Mouse (Mus musculus) layer of hippocampus, adult 8-10 months (tissue): ENCODE data around the gene 3425401B19Rik. TPM values are rescaled to one million over a fixed set of nuclear protein-coding genes. Genes with fewer than 3 reads are reported as not detected.

Source experiments
- DNase-seq, 2 experiments: peaks; one replicate each; pipeline ENCODE4 v3.0.0; 2022; ENCODE audit warnings: low spot score in 2 of 2
- total RNA-seq, 4 experiments: library from RNA; stranded (reverse); gene quantifications; 2 replicates each; pipeline ENCODE4 v1.2.4; 2022

Gene 3425401B19Rik
- total RNA-seq: under 1 TPM; 0.14 to 0.70 (median 0.17) TPM

- no peak for DNase-seq
These were observed at the start of gene 3425401B19Rik for GRCm38 (mm10) chr14:32685124-32685826. Gene 3425401B19Rik, minus strand, starts transcription at chr14:32685293.

DNA sequence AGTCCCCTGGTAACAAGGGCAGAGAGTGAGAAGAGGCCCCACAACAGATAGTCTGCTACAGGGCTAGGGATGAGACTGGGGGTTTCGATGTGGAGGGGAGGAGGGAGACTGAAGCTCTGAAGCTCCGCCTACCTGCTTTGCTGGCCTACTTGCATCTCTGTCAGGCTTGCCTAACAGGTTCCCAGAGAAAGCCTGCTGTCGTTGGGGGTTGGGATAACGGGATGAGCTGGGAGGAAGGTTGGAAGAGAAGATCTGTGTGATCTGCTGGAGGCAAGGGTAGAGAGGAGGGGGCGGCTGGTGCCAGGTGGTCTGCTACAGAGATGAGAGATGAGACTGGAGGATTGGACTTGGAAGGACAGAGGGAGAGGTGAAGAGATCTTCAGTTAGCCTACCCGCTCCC, 47.9 kb upstream of the 3425401B19Rik start:
- no peak for DNase-seq

- no peak for DNase-seq
These were observed 41.8 kb upstream of the 3425401B19Rik start for GRCm38 (mm10) chr14:32726864-32727263.

DNA sequence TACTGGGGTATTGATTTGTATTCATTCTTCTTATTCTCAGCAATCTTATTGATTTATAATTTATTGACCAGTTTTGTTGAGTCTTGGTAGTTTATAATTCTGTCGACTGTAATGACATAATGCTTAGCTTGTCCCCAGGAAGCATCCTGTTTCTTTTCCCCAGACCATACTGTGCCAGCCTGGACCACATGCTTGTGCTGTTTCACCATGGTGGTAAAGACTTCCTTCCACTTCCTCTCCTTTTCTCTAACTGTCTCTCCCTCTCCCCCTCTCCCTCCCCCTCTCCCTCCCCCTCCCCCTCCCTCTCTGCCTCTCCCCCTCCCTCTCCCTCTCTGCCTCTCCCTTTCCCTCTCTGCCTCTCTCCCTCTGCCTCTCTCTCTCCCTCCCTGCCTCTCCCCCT, 36.4 kb upstream of the 3425401B19Rik start:
- DNase-seq: no peak

GRCm38 (mm10) chr14:32716763-32717439, 31.8 kb upstream of the 3425401B19Rik start:
- DNase-seq: no peak

DNA sequence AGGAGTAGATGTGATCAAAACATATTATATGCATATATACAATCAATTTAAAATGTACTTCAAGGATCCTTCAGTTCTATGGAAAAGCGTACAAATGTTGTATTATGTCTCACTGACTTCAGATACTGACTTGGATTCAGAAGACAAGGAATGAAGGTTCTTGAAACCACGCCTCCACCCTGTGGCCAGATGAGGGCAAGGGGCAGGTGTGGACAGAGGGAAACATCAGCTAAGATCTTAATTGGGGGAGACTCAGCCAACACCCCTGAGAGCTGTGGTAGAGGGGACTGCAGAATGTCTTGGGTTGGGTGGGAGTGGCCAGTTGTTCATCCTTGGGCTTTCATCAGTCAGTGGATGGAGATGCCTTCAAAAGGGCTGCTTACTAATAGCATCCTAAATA, 30.4 kb upstream of the 3425401B19Rik start:
- DNase-seq: no peak

- DNase-seq: no peak
These were observed 30.0 kb upstream of the 3425401B19Rik start for GRCm38 (mm10) chr14:32715076-32715475.

DNA sequence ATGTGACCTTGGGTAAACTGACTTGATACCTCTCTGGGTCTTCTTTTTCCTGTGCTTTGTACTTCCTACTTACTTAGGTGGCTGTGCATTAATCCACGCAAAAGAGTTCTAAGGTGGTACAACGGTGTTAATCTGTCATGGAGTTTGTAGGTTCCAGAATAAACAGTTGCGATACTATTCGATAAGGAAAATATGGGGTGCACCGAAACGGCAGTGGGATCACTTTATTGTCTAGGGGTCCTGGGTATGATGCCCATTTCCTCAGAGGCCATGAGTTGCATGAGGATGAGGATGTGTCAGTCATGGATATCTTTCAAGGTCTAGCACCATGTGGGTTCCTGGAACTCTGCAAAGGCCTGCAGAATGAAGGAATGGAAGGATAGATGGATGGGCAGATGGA, 24.8 kb upstream of the 3425401B19Rik start:
- no peak for DNase-seq

DNA sequence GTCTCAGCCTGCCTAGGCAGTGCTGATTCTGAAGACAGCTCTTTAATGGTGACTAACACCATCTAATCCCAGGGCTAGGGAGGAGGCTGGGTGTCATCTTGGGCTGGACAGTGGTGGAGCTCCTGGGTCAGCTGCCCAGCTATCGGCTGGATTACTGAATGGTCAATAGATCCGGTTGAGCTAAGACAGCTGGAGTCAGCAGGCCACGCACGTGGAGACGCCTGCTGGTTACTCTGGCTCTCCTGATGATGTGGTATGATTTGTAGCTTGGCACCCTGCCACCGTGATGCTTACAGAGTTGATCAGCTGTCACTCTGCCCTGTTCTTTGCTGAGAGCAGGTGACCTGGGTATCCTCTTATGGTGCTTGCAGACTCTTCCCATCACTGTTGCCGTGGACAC, 23.7 kb upstream of the 3425401B19Rik start:
- DNase-seq: no peak

- DNase-seq: no peak
These were observed 22.8 kb upstream of the 3425401B19Rik start for GRCm38 (mm10) chr14:32707938-32708337.

- DNase-seq: no peak
These were observed 15.9 kb upstream of the 3425401B19Rik start for GRCm38 (mm10) chr14:32700972-32701371.

DNA sequence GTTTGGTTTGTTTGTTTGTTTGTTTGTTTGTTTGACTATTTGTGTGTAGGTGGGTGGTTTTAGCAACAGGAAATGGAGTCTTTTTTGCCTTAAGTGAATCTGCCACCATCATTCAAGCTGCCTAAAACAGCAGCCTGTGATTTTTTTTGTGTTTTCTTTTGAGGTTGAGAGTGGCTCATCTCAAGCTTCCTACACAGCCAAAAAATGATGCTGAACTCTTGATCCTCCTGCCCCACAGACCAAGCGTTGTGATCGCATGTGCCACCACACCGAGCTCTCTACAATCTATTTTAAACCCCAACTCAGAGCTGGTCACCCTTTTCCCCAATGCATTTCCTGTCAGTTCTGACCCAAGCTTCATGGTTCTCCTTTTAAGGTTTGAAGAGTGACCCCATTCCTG, 13.5 kb upstream of the 3425401B19Rik start:
- DNase-seq: no peak

DNA sequence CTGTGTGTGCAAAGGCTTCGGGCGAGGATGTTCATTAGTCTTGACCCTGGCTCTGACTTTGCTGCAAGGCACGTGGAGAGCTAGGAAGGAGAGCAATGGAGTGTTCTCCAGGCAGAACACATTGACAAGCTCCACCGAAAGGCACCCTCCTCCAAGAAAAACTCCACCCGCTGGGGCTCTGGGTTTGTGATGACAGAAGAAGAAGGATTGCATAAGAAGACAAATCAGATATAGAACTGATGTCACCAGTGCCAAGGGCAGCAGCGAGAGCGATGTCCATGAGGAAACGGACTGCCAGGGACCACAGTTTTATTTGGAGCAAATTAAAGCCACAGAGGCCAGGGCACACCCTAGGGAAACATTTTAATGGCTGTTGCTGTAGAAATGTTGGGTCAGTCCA, 12.7 kb upstream of the 3425401B19Rik start:
- DNase-seq: no peak

- no peak for DNase-seq
These were observed 11.3 kb upstream of the 3425401B19Rik start for GRCm38 (mm10) chr14:32696344-32696743.

DNA sequence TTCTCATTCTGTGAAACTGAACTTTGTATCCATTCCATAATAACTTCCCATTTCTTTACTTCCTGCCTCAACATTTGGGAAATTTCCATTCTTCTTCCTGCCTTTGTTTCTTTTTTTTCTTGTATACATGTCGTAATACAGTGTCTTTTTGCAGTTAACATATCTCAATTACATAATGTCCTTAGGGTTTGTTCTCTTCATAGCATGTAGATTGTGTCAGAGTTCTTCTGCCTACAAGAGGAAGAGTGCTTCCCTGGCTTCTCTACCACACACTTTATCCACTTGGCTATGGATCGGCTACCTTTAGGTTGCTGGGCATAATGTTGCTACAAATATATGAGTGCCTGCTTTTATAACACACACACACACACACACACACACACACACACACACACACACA, 10.8 kb upstream of the 3425401B19Rik start:
- no peak for DNase-seq

DNA sequence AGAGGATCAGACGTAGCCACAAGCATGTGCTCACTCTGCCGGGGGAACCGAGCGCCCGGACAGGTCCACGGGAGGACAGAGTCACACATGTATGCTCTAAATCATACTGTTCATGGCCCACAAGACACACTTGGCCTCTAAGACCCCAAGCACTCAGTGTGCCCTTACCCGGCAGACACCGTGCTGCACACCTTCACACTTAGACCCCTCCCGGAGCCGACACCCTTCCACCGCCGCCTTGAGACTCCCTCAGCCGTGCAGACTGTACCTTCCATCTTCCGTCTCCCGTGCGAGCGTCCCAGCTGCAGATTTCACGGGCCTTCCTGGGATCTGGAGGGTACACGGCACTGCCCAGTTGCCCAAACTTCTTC, 373 bp downstream of the 3425401B19Rik start:
- no peak for DNase-seq

DNA sequence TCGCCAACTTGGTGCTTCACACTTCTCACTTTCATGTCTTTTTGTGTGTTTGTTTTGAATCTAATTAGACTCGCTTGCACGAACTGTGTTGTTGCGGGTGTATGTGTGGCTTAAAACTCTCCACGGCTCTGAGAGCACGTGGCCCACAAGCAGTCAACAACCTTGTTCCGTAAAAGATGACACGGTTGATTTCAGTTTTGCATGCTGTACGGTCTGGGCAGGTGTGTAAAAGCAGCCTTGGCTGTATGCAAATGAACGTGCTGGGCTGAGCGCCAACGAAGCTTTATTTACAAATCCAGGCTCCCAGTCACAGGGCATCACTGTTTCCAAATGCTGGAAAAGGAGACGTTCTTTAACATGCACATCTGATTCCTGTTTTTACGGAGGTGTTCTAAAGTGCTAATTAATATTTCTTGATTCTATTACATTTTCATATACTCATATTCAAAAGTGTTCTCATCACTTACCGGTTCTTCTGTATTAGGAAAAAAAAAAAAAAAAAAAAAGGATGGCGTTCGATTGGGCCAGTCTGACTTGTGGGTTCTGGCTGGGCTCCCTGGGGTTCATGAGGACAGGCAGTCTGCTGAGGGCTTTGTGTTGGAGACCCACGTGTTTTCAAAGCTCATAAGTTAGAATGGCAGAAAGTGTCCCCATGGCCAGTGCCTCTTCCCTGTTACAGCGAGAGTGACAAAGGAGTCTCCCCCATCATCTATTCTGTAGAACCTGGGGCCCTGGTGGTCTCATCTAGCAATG, 935 bp downstream of the 3425401B19Rik start:
- DNase-seq: peak in 1 of 2 experiments; percentile 14

- no peak for DNase-seq
These were observed 1.7 kb downstream of the 3425401B19Rik start for GRCm38 (mm10) chr14:32683251-32683838.

DNA sequence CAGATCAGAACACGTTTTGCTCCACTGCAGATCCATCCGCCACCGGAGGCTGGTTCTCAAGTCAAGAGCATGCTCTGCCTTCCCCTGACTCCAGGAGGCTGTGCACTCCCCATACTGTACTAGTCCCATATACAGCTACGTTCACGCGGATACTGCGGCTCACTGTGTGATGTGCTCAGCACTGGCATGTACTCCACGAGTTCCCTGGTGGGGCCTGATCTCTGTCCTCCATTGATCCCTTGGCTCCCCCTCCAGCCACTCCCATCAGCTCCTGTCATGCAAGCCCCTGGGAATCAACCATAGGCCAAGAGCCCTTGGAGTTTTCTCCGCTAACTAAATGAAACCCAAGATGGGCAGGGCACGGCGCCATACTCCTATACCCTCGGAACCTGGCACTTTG, 2.6 kb downstream of the 3425401B19Rik start:
- no peak for DNase-seq

- peak in 1 of 2 experiments; percentile 14 for DNase-seq
These were observed 3.5 kb downstream of the 3425401B19Rik start for GRCm38 (mm10) chr14:32681603-32682002.

DNA sequence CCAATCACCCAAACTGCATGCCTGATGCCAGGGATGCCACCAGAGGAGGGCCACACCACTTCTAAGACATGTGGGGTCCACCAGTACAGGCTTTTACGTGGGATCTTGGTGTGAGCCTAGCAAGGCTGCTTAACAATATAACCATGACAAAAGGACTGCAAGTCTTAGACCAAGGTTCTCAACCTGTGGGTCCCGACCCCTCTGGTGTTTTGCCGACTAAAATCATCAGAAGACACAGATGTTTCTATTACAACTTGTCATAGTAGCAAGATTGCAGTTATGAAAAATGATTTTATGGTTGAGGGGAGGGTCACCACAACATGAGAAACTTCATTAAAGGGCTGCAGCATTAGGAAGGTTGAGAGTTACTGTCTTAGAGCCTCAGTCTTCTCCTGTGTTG, 6.5 kb downstream of the 3425401B19Rik start:
- DNase-seq: no peak

DNA sequence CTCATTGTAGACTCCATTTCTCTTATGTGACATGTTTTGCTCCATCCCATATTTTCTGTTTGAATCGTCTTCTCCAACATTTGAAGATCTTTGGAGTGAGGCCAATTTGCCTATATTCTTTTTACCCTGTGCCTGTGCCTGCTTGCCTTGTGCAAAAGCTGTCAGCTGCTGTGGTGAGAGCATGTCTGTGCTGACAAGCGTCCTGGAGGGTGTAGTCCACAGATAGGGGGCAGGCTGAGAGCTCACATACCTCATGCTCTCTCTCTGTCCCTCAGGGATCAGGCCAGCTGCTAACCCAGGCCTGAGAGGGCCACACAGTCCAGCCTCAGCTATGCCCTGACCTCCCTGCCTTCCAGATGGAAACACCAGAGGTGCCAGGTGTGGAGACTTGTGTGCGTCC, 11.9 kb downstream of the 3425401B19Rik start:
- no peak for DNase-seq
